Mouse (Mus musculus): ENCODE results near the gene Gm10642. TPM values are rescaled to one million over a fixed set of nuclear protein-coding genes. Genes with fewer than 3 reads are reported as not detected.
A peak's percentile ranks its signal among the peaks of the same experiment; 100 is the strongest.

The Gm10642 gene
- polyA plus RNA-seq, 1 experiment: 0.56 TPM

GRCm38 (mm10) chr9:70671278-70671677 lies 15.2 kb downstream of the Gm10642 start:
- WGBS: 69% methylated on average over 6 of the region's 6 CpGs
- no peak for DNase-seq (ENCODE audit: low read depth, low spot score)

- 20% methylated on average over 10 of the region's 10 CpGs for WGBS
- DNase-seq (ENCODE audit: low read depth, low spot score): no peak
Observed at GRCm38 (mm10) chr9:70671772-70672579, 15.9 kb downstream of the Gm10642 start.

- DNase-seq (ENCODE audit: low read depth, low spot score): no peak
- WGBS: 94% methylated on average over 4 of the region's 4 CpGs
Observed at GRCm38 (mm10) chr9:70673656-70674055, 17.6 kb downstream of the Gm10642 start.

- 69% methylated on average over 4 of the region's 4 CpGs for WGBS
- DNase-seq (ENCODE audit: low read depth, low spot score): no peak
Observed at GRCm38 (mm10) chr9:70675117-70675516, 19.1 kb downstream of the Gm10642 start.

GRCm38 (mm10) chr9:70675961-70676360 lies 19.9 kb downstream of the Gm10642 start:
- 91% methylated on average over 5 of the region's 5 CpGs for WGBS
- no peak for DNase-seq (ENCODE audit: low read depth, low spot score)

GRCm38 (mm10) chr9:70678682-70679131 lies 22.7 kb downstream of the Gm10642 start, which contains the start of gene Adam10:
TSS of gene Adam10 (plus strand) at chr9:70678997.
- peak; percentile 86 for DNase-seq (ENCODE audit: low read depth, low spot score)
- under 1% methylated on average over 48 of the region's 48 CpGs for WGBS

- WGBS: under 1% methylated on average over 103 of the region's 103 CpGs
- no peak for DNase-seq (ENCODE audit: low read depth, low spot score)
Observed at GRCm38 (mm10) chr9:70679132-70680091, 23.4 kb downstream of the Gm10642 start.

GRCm38 (mm10) chr9:70682202-70682601 lies 26.2 kb downstream of the Gm10642 start:
- DNase-seq (ENCODE audit: low read depth, low spot score): no peak
- 75% methylated on average over 1 of the region's 1 CpGs for WGBS

- 73% methylated on average over 2 of the region's 2 CpGs for WGBS
- DNase-seq (ENCODE audit: low read depth, low spot score): no peak
Observed at GRCm38 (mm10) chr9:70688301-70688968, 32.4 kb downstream of the Gm10642 start.

GRCm38 (mm10) chr9:70689926-70690325 lies 33.9 kb downstream of the Gm10642 start:
- no peak for DNase-seq (ENCODE audit: low read depth, low spot score)
- WGBS: 74% methylated on average over 3 of the region's 3 CpGs

- no peak for DNase-seq (ENCODE audit: low read depth, low spot score)
Observed at GRCm38 (mm10) chr9:70690579-70690978, 34.5 kb downstream of the Gm10642 start.

- 43% methylated on average over 2 of the region's 2 CpGs for WGBS
- no peak for DNase-seq (ENCODE audit: low read depth, low spot score)
Observed at GRCm38 (mm10) chr9:70691772-70692693, 36.0 kb downstream of the Gm10642 start.

GRCm38 (mm10) chr9:70695723-70696122 lies 39.7 kb downstream of the Gm10642 start:
- DNase-seq (ENCODE audit: low read depth, low spot score): no peak
- WGBS: 79% methylated on average over 2 of the region's 2 CpGs

- WGBS: 49% methylated on average over 1 of the region's 1 CpGs
- no peak for DNase-seq (ENCODE audit: low read depth, low spot score)
Observed at GRCm38 (mm10) chr9:70698090-70698489, 42.0 kb downstream of the Gm10642 start.

GRCm38 (mm10) chr9:70703597-70704203 lies 47.6 kb downstream of the Gm10642 start:
- WGBS: 82% methylated on average over 5 of the region's 5 CpGs
- DNase-seq (ENCODE audit: low read depth, low spot score): no peak

- 93% methylated on average over 1 of the region's 1 CpGs for WGBS
- no peak for DNase-seq (ENCODE audit: low read depth, low spot score)
Observed at GRCm38 (mm10) chr9:70706444-70706843, 50.4 kb downstream of the Gm10642 start.

All from large intestine, adult 2 months (tissue).